Mouse (Mus musculus) hindbrain, embryonic 14.5 days (tissue): ENCODE results near the gene 1190007I07Rik. TPM values are rescaled to one million over a fixed set of nuclear protein-coding genes. Genes with fewer than 3 reads are reported as not detected.
A peak's percentile ranks its signal among the peaks of the same experiment; 100 is the strongest.
"Not testable (repeated sequence)": the region's sequence is repeated elsewhere in the genome, so short reads cannot be mapped to it uniquely, and the experiment has no call there.

ENCODE experiments used
- ATAC-seq: fragments of 200-750 bp; cut with Nextera tagmentation; 2 replicates; pipeline ENCODE4 v1.8.0; 2017; ENCODE audit warnings: moderate number of reproducible peaks, mild to moderate bottlenecking, moderate TSS enrichment, moderate library complexity; ENCODE audit not compliant: low FRiP score
- DNase-seq: peaks from one replicate; pipeline ENCODE4 v3.0.0-alpha.2; 2015; ENCODE audit warnings: low spot score
- H3K27ac ChIP-seq: fragments of 300-500 bp; sonication (generic); 2 replicates; pipeline ENCODE4 v1.5.1; 2014; ENCODE audit warnings: mild to moderate bottlenecking, moderate library complexity
- H3K27me3 ChIP-seq: fragments of 300-500 bp; sonication (generic); 2 replicates; pipeline ENCODE4 v1.6.1; 2014; ENCODE audit warnings: mild to moderate bottlenecking, low read length, mixed read lengths; ENCODE audit not compliant: control insufficient read depth, insufficient read depth
- H3K36me3 ChIP-seq: fragments of 300-500 bp; sonication (generic); replicated peaks from 2 replicates; pipeline ENCODE4 v1.6.1; 2014; ENCODE audit not compliant: control insufficient read depth, insufficient read depth
- H3K4me1 ChIP-seq: fragments of 300-500 bp; sonication (generic); replicated peaks from 2 replicates; pipeline ENCODE4 v1.6.1; 2014; ENCODE audit warnings: antibody characterized with exemption, low read length, mixed read lengths; ENCODE audit not compliant: control insufficient read depth, insufficient read depth
- H3K4me2 ChIP-seq: fragments of 300-500 bp; sonication (generic); replicated peaks from 2 replicates; pipeline ENCODE4 v1.6.1; 2014; ENCODE audit warnings: mild to moderate bottlenecking, moderate library complexity
- H3K4me3 ChIP-seq: fragments of 300-500 bp; sonication (generic); replicated peaks from 2 replicates; pipeline ENCODE4 v1.5.1; 2014; ENCODE audit warnings: mild to moderate bottlenecking, low read length
- H3K9ac ChIP-seq: fragments of 300-500 bp; sonication (generic); 2 replicates; pipeline ENCODE4 v1.6.1; 2014
- H3K9me3 ChIP-seq: fragments of 300-500 bp; sonication (generic); 2 replicates; pipeline ENCODE4 v1.6.1; 2016; ENCODE audit warnings: low read length; ENCODE audit not compliant: control insufficient read depth
- WGBS: fragments of 180-500 bp; shearing (Covaris S2); extraction: QIAGEN DNeasy Blood & Tissue Kit; methylation state at CpG from one replicate; pipeline ENCODE4 v1.1.7; 2014; 5-methylcytosine and 5-hydroxymethylcytosine counted together
- polyA plus RNA-seq: library from polyadenylated mRNA; unstranded; fragments of >200 nt; fragmentation: Nextera tagmentation; extraction: Ambion mirVana; gene quantifications from 2 replicates; pipeline ENCODE4 v1.2.1, GENCODE M21; 2014

1190007I07Rik gene
- polyA plus RNA-seq, 1 experiment from 2014 or later, result 41.0 TPM

DNA sequence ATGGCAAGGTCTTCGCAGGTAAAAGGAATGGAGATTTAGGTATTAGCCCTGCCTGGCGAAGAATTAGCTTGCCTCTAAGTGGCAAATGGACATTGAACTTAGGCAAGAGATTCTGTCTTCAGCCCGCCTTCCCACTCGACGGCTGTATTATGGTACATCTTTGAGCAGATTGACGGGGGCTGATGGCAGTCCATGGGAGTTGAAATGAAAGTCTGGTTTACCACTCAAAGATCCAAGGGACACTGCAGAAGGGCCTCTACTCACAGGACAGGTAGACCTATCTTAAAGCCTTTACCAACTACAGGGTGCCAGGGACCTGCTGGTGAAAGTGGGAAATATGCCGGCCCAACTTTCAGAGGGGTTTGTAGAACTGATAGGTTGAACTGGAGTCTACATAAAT lies 7.5 kb upstream of the 1190007I07Rik start:
- peak overlapping the region; percentile 93 for H3K9ac ChIP-seq
- H3K9me3 ChIP-seq, result no peaks in the 10 kb centered on the region
- peak overlapping the region; percentile 93 for H3K4me2 ChIP-seq
- no peak for ATAC-seq
- DNase-seq, result no peak
- H3K36me3 ChIP-seq, result peaks cover 12% of the 10 kb centered on the region; the same call in 1 of the 2 replicates
- H3K27ac ChIP-seq, result peak overlapping the region; percentile 95; the same call in 1 of the 2 replicates
- peaks cover 19% of the 10 kb centered on the region for H3K4me1 ChIP-seq
- H3K27me3 ChIP-seq, result no peaks in the 10 kb centered on the region
- 21% methylated on average over 7 of the region's 7 CpGs for WGBS
- peak overlapping the region; percentile 89 for H3K4me3 ChIP-seq

DNA sequence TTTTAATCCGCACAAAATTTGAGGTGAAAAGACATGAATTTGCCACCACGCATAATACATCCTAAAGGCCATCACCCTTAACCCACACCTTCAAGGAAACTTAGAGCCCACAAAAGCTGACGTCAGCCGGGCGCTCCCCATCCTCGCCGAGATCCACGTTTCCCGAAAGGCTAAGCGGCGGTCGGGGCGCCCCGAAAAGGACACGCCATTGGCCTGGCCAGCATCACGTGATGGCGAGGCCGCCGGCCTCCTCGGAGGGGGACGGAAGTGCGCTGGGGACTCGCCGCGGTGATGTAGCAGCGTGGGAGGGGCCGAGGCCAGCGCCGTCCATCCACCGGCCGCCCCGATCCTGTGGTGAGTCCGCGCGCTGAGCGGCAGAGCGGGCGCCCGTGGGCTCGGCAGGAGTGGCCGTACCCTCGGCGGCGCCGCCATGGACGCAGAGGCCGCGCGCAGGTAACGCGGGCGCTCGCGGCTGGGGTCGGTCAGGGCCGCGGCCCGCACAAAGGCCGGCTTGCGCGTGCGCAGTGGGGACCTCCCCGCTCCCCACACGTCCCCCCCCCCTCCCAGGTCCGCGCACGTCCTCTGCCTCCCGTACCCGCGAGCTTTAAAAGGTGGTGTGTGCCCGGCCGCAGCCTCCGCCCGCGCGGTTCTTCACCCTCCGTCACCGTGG lies 6.7 kb upstream of the 1190007I07Rik start, which contains the start of gene Tdg:
Gene Tdg (plus strand): TSS at position 243 of the 670 bp plus-strand sequence.
- H3K36me3 ChIP-seq, result peaks cover 12% of the 10 kb centered on the region; the same call in 1 of the 2 replicates
- not testable (repeated sequence) for H3K27me3 ChIP-seq, H3K9me3 ChIP-seq
- peak within 1 kb of the TSS; percentile 93 for H3K9ac ChIP-seq
- H3K4me2 ChIP-seq, result peak within 1 kb of the TSS; percentile 93
- WGBS, result under 1% methylated on average over 41 of the region's 78 CpGs
- peak within 1 kb of the TSS; percentile 89 for H3K4me3 ChIP-seq
- peaks cover 19% of the 10 kb centered on the region for H3K4me1 ChIP-seq
- DNase-seq, result peak; percentile 94
- ATAC-seq, result peak; percentile 97
- peak within 1 kb of the TSS; percentile 95 for H3K27ac ChIP-seq

DNA sequence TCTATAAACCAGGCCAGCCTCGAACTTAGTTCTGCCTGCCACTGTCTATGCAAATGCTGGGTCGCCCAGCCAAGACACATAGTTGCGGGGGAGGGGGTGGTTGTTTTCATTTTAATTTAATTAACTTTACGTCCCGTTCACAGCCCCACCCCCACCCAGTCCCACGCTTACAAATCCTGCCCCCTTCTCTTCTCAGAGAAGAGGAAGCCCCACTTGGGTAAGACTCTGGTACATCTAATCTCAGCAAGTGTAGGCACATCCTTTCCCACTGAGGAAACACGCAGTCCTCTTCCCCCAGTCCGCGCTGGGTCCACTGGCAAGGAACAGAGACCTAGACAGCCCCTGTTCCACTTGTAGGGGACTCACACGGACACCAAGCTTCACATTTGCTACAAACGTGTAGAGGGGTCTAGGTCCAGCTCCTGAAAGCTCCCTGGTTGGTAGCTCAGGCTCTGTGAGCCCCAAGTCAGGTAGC lies 6.1 kb upstream of the 1190007I07Rik start:
- H3K27me3 ChIP-seq, result no peaks in the 10 kb centered on the region
- WGBS, result 3% methylated on average over 11 of the region's 11 CpGs
- peak overlapping the region; percentile 95 for H3K27ac ChIP-seq
- H3K4me3 ChIP-seq, result peak overlapping the region; percentile 89
- H3K9me3 ChIP-seq, result no peaks in the 10 kb centered on the region
- ATAC-seq (peak; percentile 72; the same call in 1 of the 2 replicates), DNase-seq (no peak)
- peaks cover 19% of the 10 kb centered on the region for H3K4me1 ChIP-seq
- H3K9ac ChIP-seq, result peak overlapping the region; percentile 93
- peak overlapping the region; percentile 93 for H3K4me2 ChIP-seq
- peaks cover 12% of the 10 kb centered on the region; the same call in 1 of the 2 replicates for H3K36me3 ChIP-seq

DNA sequence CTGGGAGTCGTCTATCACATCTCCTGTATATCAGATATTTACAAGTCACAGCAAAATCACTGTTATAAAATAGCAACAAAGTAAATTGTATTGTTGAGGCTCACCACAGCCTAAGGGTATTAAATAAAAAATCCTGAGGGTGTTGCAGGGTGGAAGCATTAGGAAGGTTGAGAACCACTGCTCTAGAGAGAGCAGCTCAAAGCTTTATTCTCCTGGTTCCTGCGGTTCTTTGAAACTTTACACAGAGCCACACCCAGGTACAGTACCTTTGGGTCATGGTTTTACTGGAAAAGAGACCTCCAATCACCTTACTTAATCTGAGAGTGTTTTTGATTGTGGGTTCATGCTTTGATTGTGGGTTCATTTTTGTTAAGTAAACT lies 515 bp upstream of the 1190007I07Rik start:
- Histone ChIP-seq H3K4me3 (peak overlapping the region; percentile 69), H3K4me2 (peak overlapping the region; percentile 67), H3K27ac (peak overlapping the region; percentile 79), H3K9ac (peak overlapping the region; percentile 89)
- ATAC-seq, result 0 out of 2 replicates have a peak, but pooled peaks have one; percentile 7
- DNase-seq, H3K36me3 ChIP-seq, H3K27me3 ChIP-seq, H3K4me1 ChIP-seq, H3K9me3 ChIP-seq: not testable (repeated sequence)
- WGBS, result 6% methylated on average over 2 of the region's 2 CpGs

DNA sequence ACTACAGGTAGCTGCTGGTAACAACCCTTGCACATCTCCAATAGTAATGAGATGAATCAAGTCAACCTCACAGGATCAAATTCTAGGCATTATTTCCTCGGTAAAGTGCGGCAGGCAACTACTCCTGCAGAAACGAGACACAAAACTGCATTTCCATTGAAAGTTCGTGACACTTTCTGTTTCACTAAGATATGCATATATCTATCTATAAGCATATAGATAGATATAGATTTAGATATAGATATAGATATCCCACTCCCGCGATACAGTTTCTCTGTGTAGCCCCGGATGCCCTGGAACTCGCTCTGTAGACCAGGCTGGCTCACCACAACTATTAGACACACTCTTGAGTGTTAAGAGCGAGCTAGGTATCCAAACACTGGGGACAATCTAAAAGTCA lies 793 bp downstream of the 1190007I07Rik start:
- H3K27me3 ChIP-seq, result no peaks in the 10 kb centered on the region
- no peak overlapping the region; the same call in 1 of the 2 replicates for H3K27ac ChIP-seq
- peaks cover 8% of the 10 kb centered on the region for H3K4me1 ChIP-seq
- WGBS, result 29% methylated on average over 9 of the region's 9 CpGs
- no peaks in the 10 kb centered on the region; the same call in 1 of the 2 replicates for H3K36me3 ChIP-seq
- no peak for DNase-seq
- peak overlapping the region; percentile 67 for H3K4me2 ChIP-seq
- ATAC-seq, result no peak; the same call in 1 of the 2 replicates
- H3K9me3 ChIP-seq, result no peaks in the 10 kb centered on the region
- H3K9ac ChIP-seq, result peak overlapping the region; percentile 89
- peak overlapping the region; percentile 69 for H3K4me3 ChIP-seq

DNA sequence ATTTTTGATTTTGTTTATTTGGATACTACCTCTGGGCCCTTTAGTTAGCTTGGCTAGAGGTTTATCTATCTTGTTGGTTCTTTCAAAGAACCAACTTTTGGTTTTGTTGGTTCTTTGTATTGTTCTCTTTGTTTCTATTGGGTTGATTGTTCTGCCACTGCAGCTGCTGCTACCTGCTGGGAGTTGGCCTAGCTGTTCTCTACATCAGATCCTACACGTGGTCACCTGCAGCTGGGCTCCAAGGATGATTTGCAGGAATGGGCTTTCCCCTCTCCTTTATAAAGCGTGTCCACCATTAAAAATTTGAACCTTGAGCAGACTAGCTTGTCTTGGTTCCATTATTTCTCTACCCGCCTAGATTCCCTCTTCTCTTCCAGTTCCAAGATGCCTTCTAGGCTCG lies 28.6 kb downstream of the 1190007I07Rik start:
- ATAC-seq, H3K36me3 ChIP-seq, H3K4me2 ChIP-seq, H3K9ac ChIP-seq, DNase-seq, H3K4me1 ChIP-seq, H3K27ac ChIP-seq, H3K9me3 ChIP-seq, H3K27me3 ChIP-seq, H3K4me3 ChIP-seq: not testable (repeated sequence)
- 64% methylated on average over 4 of the region's 4 CpGs for WGBS

DNA sequence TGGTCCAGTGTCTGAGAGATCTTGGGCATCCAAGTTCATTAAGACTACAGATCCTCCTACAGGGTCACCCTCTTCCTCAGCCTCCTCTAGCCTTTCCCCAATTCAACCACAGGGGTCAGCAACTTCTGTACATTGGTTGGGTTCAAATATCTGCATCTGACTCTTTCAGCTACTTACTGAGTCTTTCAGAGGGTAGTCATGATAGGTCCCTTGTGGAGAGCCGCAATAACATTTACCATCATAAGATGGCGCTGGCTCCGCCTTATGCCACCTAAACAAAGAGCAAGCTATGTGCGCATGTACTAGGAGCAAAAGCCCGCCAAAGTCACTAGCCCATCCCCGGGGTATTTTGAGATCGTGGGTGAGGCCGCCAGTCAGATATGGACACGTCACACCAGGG lies 33.4 kb downstream of the 1190007I07Rik start:
- WGBS, result 85% methylated on average over 8 of the region's 9 CpGs

DNA sequence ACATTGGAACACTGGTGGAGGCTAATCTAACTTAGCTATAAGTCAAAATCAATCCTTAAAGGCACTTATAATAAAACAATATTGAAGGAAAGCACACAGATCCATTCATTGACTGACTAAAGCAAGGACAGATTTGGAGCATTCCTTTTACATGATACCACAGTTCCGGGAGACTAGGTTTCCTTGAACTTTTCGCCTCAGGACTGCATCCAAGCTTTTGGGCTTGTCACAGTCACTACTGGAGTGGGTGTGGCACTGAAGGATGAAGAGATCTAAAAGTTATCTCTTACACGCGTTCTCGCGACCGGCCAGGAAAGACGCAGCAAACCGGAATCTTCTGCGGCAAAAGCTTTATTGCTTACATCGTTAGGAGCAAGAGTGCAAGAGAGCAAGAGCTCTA lies 51.9 kb downstream of the 1190007I07Rik start:
- WGBS, result 97% methylated on average over 11 of the region's 11 CpGs
- not testable (repeated sequence) for ATAC-seq, H3K36me3 ChIP-seq, H3K4me3 ChIP-seq, H3K9me3 ChIP-seq, H3K27ac ChIP-seq, H3K4me1 ChIP-seq, H3K4me2 ChIP-seq, DNase-seq, H3K27me3 ChIP-seq, H3K9ac ChIP-seq

More for the DNA sequence above, 33.4 kb downstream of the 1190007I07Rik start:
- DNase-seq, H3K4me3 ChIP-seq, H3K9ac ChIP-seq, H3K4me1 ChIP-seq, ATAC-seq, H3K9me3 ChIP-seq, H3K4me2 ChIP-seq, H3K36me3 ChIP-seq, H3K27me3 ChIP-seq, H3K27ac ChIP-seq: not testable (repeated sequence)
